Mouse (Mus musculus) urinary bladder, postnatal 14 days (tissue): ENCODE results near the gene Nt5c.
A peak's percentile ranks its signal among the peaks of the same experiment; 100 is the strongest.
"Not testable (repeated sequence)": the region's sequence is repeated elsewhere in the genome, so short reads cannot be mapped to it uniquely, and the experiment has no call there.

Source experiments
- DNase-seq: peaks from one replicate; pipeline ENCODE4 v3.0.0; 2021; ENCODE audit warnings: low spot score

Nt5c gene

GRCm38 (mm10) chr11:115510507-115510888 lies 18.8 kb upstream of the Nt5c start:
- no peak for DNase-seq

GRCm38 (mm10) chr11:115509773-115510506 lies 18.3 kb upstream of the Nt5c start:
- DNase-seq: peak; percentile 24

GRCm38 (mm10) chr11:115508061-115508460 lies 16.4 kb upstream of the Nt5c start:
- no peak for DNase-seq

GRCm38 (mm10) chr11:115506586-115506985 lies 14.9 kb upstream of the Nt5c start:
- no peak for DNase-seq

- no peak for DNase-seq
Measured at GRCm38 (mm10) chr11:115502636-115503035, 11.0 kb upstream of the Nt5c start.

GRCm38 (mm10) chr11:115496559-115496958 lies 4.9 kb upstream of the Nt5c start:
- not testable (repeated sequence) for DNase-seq

- no peak for DNase-seq
Measured at GRCm38 (mm10) chr11:115492387-115492786, 725 bp upstream of the Nt5c start.

GRCm38 (mm10) chr11:115490441-115491355 lies 964 bp downstream of the Nt5c start:
- no peak for DNase-seq

- DNase-seq: no peak
Measured at GRCm38 (mm10) chr11:115488551-115489104, 3.0 kb downstream of the Nt5c start.

GRCm38 (mm10) chr11:115485155-115485554 lies 6.5 kb downstream of the Nt5c start:
- DNase-seq: peak; percentile 31

GRCm38 (mm10) chr11:115483726-115484125 lies 7.9 kb downstream of the Nt5c start:
- DNase-seq: peak; percentile 69

- no peak for DNase-seq
Measured at GRCm38 (mm10) chr11:115483278-115483677, 8.4 kb downstream of the Nt5c start.

GRCm38 (mm10) chr11:115481553-115482259 lies 10.0 kb downstream of the Nt5c start:
- DNase-seq: no peak

- no peak for DNase-seq
Measured at GRCm38 (mm10) chr11:115478296-115478938, 13.2 kb downstream of the Nt5c start.

GRCm38 (mm10) chr11:115477388-115477787 lies 14.3 kb downstream of the Nt5c start:
- not testable (repeated sequence) for DNase-seq

- DNase-seq: not testable (repeated sequence)
Measured at GRCm38 (mm10) chr11:115476630-115477029, 15.0 kb downstream of the Nt5c start.

GRCm38 (mm10) chr11:115475758-115476237 lies 15.9 kb downstream of the Nt5c start:
- DNase-seq: no peak

- DNase-seq: peak; percentile 96
Measured at GRCm38 (mm10) chr11:115475025-115475757, 16.5 kb downstream of the Nt5c start, which contains the start of gene Armc7. TSS of gene Armc7 (plus strand) at chr11:115475667.

GRCm38 (mm10) chr11:115473626-115474275 lies 17.9 kb downstream of the Nt5c start:
- DNase-seq: peak; percentile 94

GRCm38 (mm10) chr11:115472183-115472582 lies 19.5 kb downstream of the Nt5c start:
- DNase-seq: no peak
